Mouse (Mus musculus): Measurements from ENCODE around the gene Polr2g.
A peak's percentile ranks its signal among the peaks of the same experiment; 100 is the strongest.

The Polr2g gene

GRCm38 (mm10) chr19:8817001-8817400 is 18.6 kb upstream of the Polr2g start:
- DNase-seq, result no peak

GRCm38 (mm10) chr19:8815812-8816211 is 17.4 kb upstream of the Polr2g start:
- no peak for DNase-seq

GRCm38 (mm10) chr19:8806810-8807209 is 8.4 kb upstream of the Polr2g start:
- DNase-seq, result no peak

- DNase-seq, result no peak
Observed at GRCm38 (mm10) chr19:8803879-8804660, 5.7 kb upstream of the Polr2g start.

GRCm38 (mm10) chr19:8803204-8803780 is 4.9 kb upstream of the Polr2g start:
- DNase-seq, result no peak

- DNase-seq, result peak; percentile 98
Observed at GRCm38 (mm10) chr19:8802130-8802821, 3.9 kb upstream of the Polr2g start, which contains the start of gene Zbtb3. TSS of gene Zbtb3 (plus strand) at chr19:8802555.

GRCm38 (mm10) chr19:8798947-8799315 is 554 bp upstream of the Polr2g start:
- DNase-seq, result no peak

- no peak for DNase-seq
Observed at GRCm38 (mm10) chr19:8790171-8790570, 8.2 kb downstream of the Polr2g start.

GRCm38 (mm10) chr19:8789171-8789570 is 9.2 kb downstream of the Polr2g start:
- no peak for DNase-seq

- no peak for DNase-seq
Observed at GRCm38 (mm10) chr19:8788521-8788920, 9.9 kb downstream of the Polr2g start.

GRCm38 (mm10) chr19:8786008-8786781 is 12.2 kb downstream of the Polr2g start, which contains the start of gene Taf6l:
TSS of gene Taf6l (minus strand) at chr19:8786417.
- peak; percentile 96 for DNase-seq

GRCm38 (mm10) chr19:8774951-8775421 is 23.4 kb downstream of the Polr2g start:
- no peak for DNase-seq

- peak; percentile 98 for DNase-seq
Observed at GRCm38 (mm10) chr19:8774086-8774835, 24.1 kb downstream of the Polr2g start, which contains the start of gene Tmem179b. TSS of gene Tmem179b (minus strand) at chr19:8774467.

GRCm38 (mm10) chr19:8773409-8773808 is 25.0 kb downstream of the Polr2g start:
- DNase-seq, result no peak

- no peak for DNase-seq
Observed at GRCm38 (mm10) chr19:8772996-8773395, 25.4 kb downstream of the Polr2g start.

- DNase-seq, result peak; percentile 89
Observed at GRCm38 (mm10) chr19:8770567-8771270, 27.7 kb downstream of the Polr2g start, which contains the start of gene Tmem223. TSS of gene Tmem223 (plus strand) at chr19:8770996.

GRCm38 (mm10) chr19:8765562-8765961 is 32.8 kb downstream of the Polr2g start:
- DNase-seq, result no peak

- DNase-seq, result no peak
Observed at GRCm38 (mm10) chr19:8763276-8763675, 35.1 kb downstream of the Polr2g start.

GRCm38 (mm10) chr19:8760757-8761156 is 37.6 kb downstream of the Polr2g start:
- no peak for DNase-seq

GRCm38 (mm10) chr19:8758899-8759298 is 39.5 kb downstream of the Polr2g start:
- DNase-seq, result no peak

GRCm38 (mm10) chr19:8757471-8757998 is 40.8 kb downstream of the Polr2g start:
- DNase-seq, result no peak

All from lung, postnatal 10 days (tissue).